Mouse (Mus musculus) hindbrain, embryonic 16.5 days (tissue): ENCODE measurements around the gene Slc25a13. TPM values are rescaled to one million over a fixed set of nuclear protein-coding genes. Genes with fewer than 3 reads are reported as not detected.

ENCODE experiments used
- ATAC-seq: fragments of 200-750 bp; cut with Nextera tagmentation; 2 replicates; pipeline ENCODE4 v1.8.0; 2017; ENCODE audit warnings: moderate TSS enrichment, moderate library complexity
- H3K27ac ChIP-seq: fragments of 300-500 bp; sonication (generic); 2 replicates; pipeline ENCODE4 v1.5.1; 2014; ENCODE audit warnings: low read depth, mild to moderate bottlenecking, control low read depth, low read length, moderate library complexity
- H3K27me3 ChIP-seq: fragments of 300-500 bp; sonication (generic); replicated peaks from 2 replicates; pipeline ENCODE4 v1.6.1; 2014; ENCODE audit warnings: low read length; ENCODE audit not compliant: control insufficient read depth, insufficient read depth
- H3K36me3 ChIP-seq: fragments of 300-500 bp; sonication (generic); 2 replicates; pipeline ENCODE4 v1.6.1; 2014; ENCODE audit warnings: mild to moderate bottlenecking, low read length, moderate library complexity, mixed read lengths; ENCODE audit not compliant: control insufficient read depth, insufficient read depth
- H3K4me1 ChIP-seq: fragments of 300-500 bp; sonication (generic); 2 replicates; pipeline ENCODE4 v1.6.1; 2014; ENCODE audit warnings: low read depth, low read length; ENCODE audit not compliant: control insufficient read depth, insufficient read depth
- H3K4me2 ChIP-seq: fragments of 300-500 bp; sonication (generic); 2 replicates; pipeline ENCODE4 v1.6.1; 2014; ENCODE audit warnings: mild to moderate bottlenecking, low read length, control low read depth, moderate library complexity
- H3K4me3 ChIP-seq: fragments of 300-500 bp; sonication (generic); 2 replicates; pipeline ENCODE4 v1.5.1; 2014; ENCODE audit warnings: mild to moderate bottlenecking, low read length, control low read depth, moderate library complexity
- H3K9ac ChIP-seq: fragments of 300-500 bp; sonication (generic); 2 replicates; pipeline ENCODE4 v1.6.1; 2014; ENCODE audit warnings: low read depth, mild to moderate bottlenecking, control low read depth, low read length, moderate library complexity
- H3K9me3 ChIP-seq: fragments of 300-500 bp; sonication (generic); 2 replicates; pipeline ENCODE4 v1.6.1; 2014; ENCODE audit warnings: mild to moderate bottlenecking, low read length, moderate library complexity; ENCODE audit not compliant: control insufficient read depth
- WGBS: fragments of 180-500 bp; shearing (Covaris S2); extraction: QIAGEN DNeasy Blood & Tissue Kit; methylation state at CpG from one replicate; pipeline ENCODE4 v1.1.7; 2014; 5-methylcytosine and 5-hydroxymethylcytosine counted together
- polyA plus RNA-seq: library from polyadenylated mRNA; unstranded; fragments of >200 nt; fragmentation: Nextera tagmentation; extraction: Ambion mirVana; gene quantifications from 2 replicates; pipeline ENCODE4 v1.2.1, GENCODE M21; 2015

Gene Slc25a13
- polyA plus RNA-seq, 1 experiment from 2014 or later: 6.3 TPM

GRCm38 (mm10) chr6:6053946-6054345 lies 163.0 kb downstream of the Slc25a13 start:
- Histone ChIP-seq H3K27me3 (no peaks in the 10 kb centered on the region), H3K27ac (no peak overlapping the region), H3K4me1 (no peaks in the 10 kb centered on the region; the same call in 1 of the 2 replicates), H3K9ac (no peak overlapping the region), H3K4me2 (no peak overlapping the region), H3K4me3 (no peak overlapping the region), H3K36me3 (no peaks in the 10 kb centered on the region), H3K9me3 (no peaks in the 10 kb centered on the region)
- no peak for ATAC-seq
- 61% methylated on average over 3 of the region's 3 CpGs for WGBS

DNA sequence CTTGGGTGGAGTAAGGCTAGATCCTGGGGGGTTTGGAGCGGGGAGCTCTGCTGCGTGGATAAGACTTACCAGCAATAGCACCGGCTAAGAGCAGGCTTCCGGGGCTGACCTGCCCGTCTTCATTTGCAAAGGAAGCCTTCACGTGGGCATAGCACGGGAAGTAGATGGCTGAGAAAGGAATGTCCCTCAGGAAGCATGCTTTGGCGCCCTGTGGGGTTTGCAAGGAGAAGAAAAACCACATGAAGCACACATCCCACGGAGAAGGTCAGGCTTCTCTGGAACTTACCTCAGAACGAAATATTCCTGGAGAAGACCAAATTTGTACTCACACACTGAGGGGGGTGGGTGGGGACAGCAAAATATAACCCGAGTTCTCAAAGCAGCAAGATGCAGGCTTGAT lies 164.3 kb downstream of the Slc25a13 start:
- Histone ChIP-seq H3K27ac (no peak overlapping the region), H3K4me3 (no peak overlapping the region), H3K27me3 (no peaks in the 10 kb centered on the region), H3K4me2 (no peak overlapping the region), H3K4me1 (no peaks in the 10 kb centered on the region), H3K9me3 (no peaks in the 10 kb centered on the region), H3K9ac (no peak overlapping the region), H3K36me3 (no peaks in the 10 kb centered on the region)
- 79% methylated on average over 11 of the region's 11 CpGs for WGBS
- ATAC-seq: no peak

GRCm38 (mm10) chr6:6046729-6047424 lies 170.1 kb downstream of the Slc25a13 start:
- Histone ChIP-seq H3K4me3 (no peak overlapping the region), H3K27ac (no peak overlapping the region)

GRCm38 (mm10) chr6:6038773-6039550 lies 178.0 kb downstream of the Slc25a13 start:
- H3K9me3 ChIP-seq: no peaks in the 10 kb centered on the region
- no peak overlapping the region for H3K4me3 ChIP-seq
- no peak overlapping the region for H3K27ac ChIP-seq
- H3K9ac ChIP-seq: no peak overlapping the region
- no peak overlapping the region for H3K4me2 ChIP-seq
- peak; percentile 34; the same call in 1 of the 2 replicates for ATAC-seq
- H3K27me3 ChIP-seq: no peaks in the 10 kb centered on the region
- H3K36me3 ChIP-seq: no peaks in the 10 kb centered on the region
- 36% methylated on average over 18 of the region's 18 CpGs for WGBS
- no peaks in the 10 kb centered on the region for H3K4me1 ChIP-seq

More at GRCm38 (mm10) chr6:6046729-6047424, 170.1 kb downstream of the Slc25a13 start:
- no peaks in the 10 kb centered on the region for H3K4me1 ChIP-seq
- no peak overlapping the region for H3K4me2 ChIP-seq
- H3K9ac ChIP-seq: no peak overlapping the region
- 80% methylated on average over 12 of the region's 12 CpGs for WGBS
- H3K36me3 ChIP-seq: no peaks in the 10 kb centered on the region
- no peaks in the 10 kb centered on the region for H3K27me3 ChIP-seq
- ATAC-seq: no peak
- H3K9me3 ChIP-seq: no peaks in the 10 kb centered on the region

DNA sequence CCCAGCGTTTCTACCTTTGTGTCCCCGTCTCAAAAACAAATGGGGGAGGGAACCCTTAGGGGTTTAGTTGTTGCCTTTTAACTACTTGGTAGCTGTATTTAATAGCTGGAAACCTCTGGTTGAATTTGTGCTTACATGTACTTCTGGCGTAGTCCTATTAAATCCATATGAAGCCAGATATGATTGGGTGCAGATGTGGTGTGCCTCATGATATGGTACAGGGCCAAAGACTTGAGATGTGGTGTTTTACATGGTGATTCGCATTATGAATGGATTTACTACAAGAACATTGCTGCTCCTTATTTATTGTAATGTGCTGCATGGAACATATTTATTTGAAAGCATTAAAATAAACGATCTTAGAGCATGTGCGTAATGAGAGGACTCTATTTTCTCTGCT lies 189.3 kb downstream of the Slc25a13 start:
- Histone ChIP-seq H3K27ac (no peak overlapping the region), H3K36me3 (no peaks in the 10 kb centered on the region), H3K4me1 (no peaks in the 10 kb centered on the region), H3K9me3 (no peaks in the 10 kb centered on the region), H3K27me3 (no peaks in the 10 kb centered on the region), H3K4me2 (no peak overlapping the region), H3K4me3 (no peak overlapping the region), H3K9ac (no peak overlapping the region)
- no peak for ATAC-seq
- WGBS: 87% methylated on average over 6 of the region's 6 CpGs

GRCm38 (mm10) chr6:6023976-6024375 lies 193.0 kb downstream of the Slc25a13 start:
- 21% methylated on average over 6 of the region's 6 CpGs for WGBS
- H3K4me3 ChIP-seq: no peak overlapping the region
- no peak for ATAC-seq
- no peaks in the 10 kb centered on the region for H3K4me1 ChIP-seq
- no peaks in the 10 kb centered on the region for H3K9me3 ChIP-seq
- no peak overlapping the region for H3K27ac ChIP-seq
- H3K9ac ChIP-seq: no peak overlapping the region
- no peak overlapping the region for H3K4me2 ChIP-seq
- H3K27me3 ChIP-seq: no peaks in the 10 kb centered on the region
- no peaks in the 10 kb centered on the region for H3K36me3 ChIP-seq

- Histone ChIP-seq H3K36me3 (no peaks in the 10 kb centered on the region), H3K27me3 (no peaks in the 10 kb centered on the region), H3K9me3 (no peaks in the 10 kb centered on the region), H3K27ac (no peak overlapping the region), H3K4me1 (no peaks in the 10 kb centered on the region), H3K9ac (no peak overlapping the region), H3K4me3 (no peak overlapping the region), H3K4me2 (no peak overlapping the region)
- no peak for ATAC-seq
- WGBS: 67% methylated on average over 9 of the region's 9 CpGs
These were observed 200.0 kb downstream of the Slc25a13 start for GRCm38 (mm10) chr6:6016931-6017330.

DNA sequence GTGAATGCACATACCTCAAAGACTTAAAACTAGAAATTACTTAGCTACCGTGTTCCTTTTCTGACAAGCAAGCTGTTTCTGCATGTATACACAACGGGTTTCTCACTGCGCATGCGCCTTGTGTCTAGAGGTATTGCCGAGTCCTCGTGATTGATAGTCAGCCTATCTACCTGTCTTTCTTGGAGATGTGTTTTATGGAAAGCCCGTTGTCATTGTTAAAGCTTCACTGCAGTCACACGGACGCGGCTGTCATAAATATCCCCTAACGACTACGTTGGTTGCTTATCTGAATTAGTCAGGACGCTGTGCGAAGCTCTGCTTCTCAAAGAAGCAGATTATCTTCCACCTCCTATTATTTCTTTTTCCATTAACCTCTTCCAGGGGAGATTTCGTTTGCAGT lies 201.4 kb downstream of the Slc25a13 start:
- peak; percentile 54; the same call in 1 of the 2 replicates for ATAC-seq
- H3K4me1 ChIP-seq: no peaks in the 10 kb centered on the region
- 70% methylated on average over 15 of the region's 15 CpGs for WGBS
- no peaks in the 10 kb centered on the region for H3K9me3 ChIP-seq
- no peaks in the 10 kb centered on the region for H3K27me3 ChIP-seq
- H3K27ac ChIP-seq: no peak overlapping the region
- no peak overlapping the region for H3K9ac ChIP-seq
- no peaks in the 10 kb centered on the region for H3K36me3 ChIP-seq
- no peak overlapping the region for H3K4me3 ChIP-seq
- no peak overlapping the region for H3K4me2 ChIP-seq

GRCm38 (mm10) chr6:6011364-6011763 lies 205.6 kb downstream of the Slc25a13 start:
- Histone ChIP-seq H3K36me3 (no peaks in the 10 kb centered on the region), H3K4me3 (no peak overlapping the region), H3K4me2 (no peak overlapping the region), H3K4me1 (peaks cover under 1% of the 10 kb centered on the region; the same call in 1 of the 2 replicates), H3K9me3 (no peaks in the 10 kb centered on the region), H3K27me3 (no peaks in the 10 kb centered on the region), H3K27ac (no peak overlapping the region), H3K9ac (no peak overlapping the region)
- 73% methylated on average over 2 of the region's 2 CpGs for WGBS
- ATAC-seq: no peak
